Mouse (Mus musculus) gastrocnemius, adult 2 months (tissue): ENCODE data around the gene Smndc1. TPM values are rescaled to one million over a fixed set of nuclear protein-coding genes. Genes with fewer than 3 reads are reported as not detected.

Experiments
- DNase-seq: peaks from one replicate; pipeline ENCODE4 v3.0.0; 2022
- H3K27ac ChIP-seq: fragments of 200-600 bp; 2 replicates; pipeline ENCODE4 v1.8.1; 2022; ENCODE audit warnings: mild to moderate bottlenecking
- H3K4me3 ChIP-seq: fragments of 200-600 bp; 2 replicates; pipeline ENCODE4 v1.8.1; 2022; ENCODE audit warnings: mild to moderate bottlenecking, moderate library complexity
- CTCF ChIP-seq: fragments of 200-600 bp; IDR thresholded peaks from 2 replicates; pipeline ENCODE4 v1.8.1; 2022; ENCODE audit warnings: antibody characterized with exemption, mild to moderate bottlenecking, moderate library complexity
- intact Hi-C: fragments of 180-260 bp; cut with DNase I; formaldehyde crosslinking; loops from one replicate; pipeline ENCODE4 v1.15.1; 2025
- total RNA-seq, 2 experiments: library from RNA; stranded (reverse); gene quantifications; 2 replicates each; pipeline ENCODE4 v1.2.3; 2021

Smndc1 gene
- total RNA-seq, 2 experiments from 2014 or later: 28.1 to 30.7 TPM

DNA sequence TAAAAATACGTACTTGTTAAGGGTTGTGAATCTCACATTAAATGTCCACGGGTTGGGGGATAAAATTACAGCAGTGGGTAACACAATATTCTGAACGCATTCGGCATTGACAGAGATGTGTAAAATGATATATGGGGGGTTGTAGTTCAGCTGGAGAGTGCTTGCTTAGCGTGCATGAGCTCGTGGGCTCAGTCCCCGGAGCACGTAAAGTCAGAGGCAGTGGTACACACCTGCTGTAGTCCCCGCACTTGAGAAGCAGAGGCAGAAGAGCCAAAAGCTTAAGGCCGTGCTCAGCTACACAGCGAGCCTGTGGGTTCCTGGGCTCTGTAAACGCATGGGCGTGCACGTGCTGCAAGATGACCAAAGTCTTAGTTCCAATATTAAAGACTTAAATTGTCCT is 44.6 kb downstream of the Smndc1 start:
- intact Hi-C loops: no loop called here
- TF ChIP-seq CTCF: no peak
- DNase-seq: peak; percentile 53
- H3K27ac ChIP-seq: peak overlapping the region; percentile 62
- H3K4me3 ChIP-seq: peak overlapping the region; percentile 32

DNA sequence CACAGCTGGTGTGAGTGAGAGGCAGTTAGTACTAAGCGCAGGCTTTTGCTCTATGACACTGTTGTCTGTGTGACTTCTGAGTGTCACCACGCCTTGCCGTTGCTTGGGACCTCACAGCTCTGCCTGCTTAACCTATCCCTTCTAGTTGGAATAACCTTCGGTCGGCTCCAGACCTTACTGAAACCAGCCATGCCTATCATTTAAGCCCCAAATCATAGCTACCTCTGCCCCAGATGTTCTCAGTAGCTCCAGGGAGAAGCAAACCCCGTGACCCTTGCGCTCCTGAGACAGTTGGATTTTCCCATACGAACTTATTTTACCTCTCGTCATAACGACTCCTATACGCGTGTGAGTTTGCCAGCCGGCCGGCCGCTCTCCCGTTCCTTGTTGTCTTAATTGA is 46.3 kb downstream of the Smndc1 start:
- no peak for TF ChIP-seq CTCF
- no peak for DNase-seq
- intact Hi-C loops: no loop called here
- no peak overlapping the region for H3K4me3 ChIP-seq
- H3K27ac ChIP-seq: no peak overlapping the region

DNA sequence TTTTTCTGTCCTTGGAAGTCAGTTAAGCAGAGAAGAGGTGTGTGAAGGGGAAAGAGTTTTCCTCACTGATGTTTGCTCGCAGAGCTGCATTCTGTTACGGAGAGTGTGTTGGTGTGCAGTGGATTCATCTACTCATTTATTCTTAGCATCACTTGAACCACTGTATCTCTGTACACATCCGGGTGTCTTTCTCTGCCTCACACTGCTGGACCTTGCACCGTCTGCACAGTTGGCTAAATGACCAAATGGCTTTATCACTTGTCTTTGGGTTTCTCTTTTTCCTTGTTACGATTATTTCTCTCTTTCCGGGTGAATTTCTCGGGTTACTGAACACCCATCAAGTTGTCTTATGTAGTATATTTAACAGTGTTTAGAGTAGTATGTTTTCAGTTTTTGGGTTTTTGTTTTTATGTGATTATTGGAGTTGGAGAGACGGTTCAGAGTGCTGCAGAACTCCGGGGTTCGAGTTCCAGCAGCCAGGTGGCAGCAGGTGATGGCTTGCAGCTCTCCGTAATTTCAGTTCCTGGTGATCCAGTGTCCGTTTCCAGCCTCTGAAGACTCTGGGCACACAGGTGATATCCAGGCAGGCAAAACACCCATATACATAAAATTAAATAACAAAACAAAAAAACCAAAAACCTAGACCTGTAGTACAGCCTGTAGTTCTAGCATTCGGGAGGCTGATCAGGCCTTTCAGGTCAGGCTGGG is 47.0 kb downstream of the Smndc1 start:
- H3K27ac ChIP-seq: no peak overlapping the region
- intact Hi-C loops: no loop called here
- no peak for DNase-seq
- H3K4me3 ChIP-seq: no peak overlapping the region
- no peak for TF ChIP-seq CTCF

DNA sequence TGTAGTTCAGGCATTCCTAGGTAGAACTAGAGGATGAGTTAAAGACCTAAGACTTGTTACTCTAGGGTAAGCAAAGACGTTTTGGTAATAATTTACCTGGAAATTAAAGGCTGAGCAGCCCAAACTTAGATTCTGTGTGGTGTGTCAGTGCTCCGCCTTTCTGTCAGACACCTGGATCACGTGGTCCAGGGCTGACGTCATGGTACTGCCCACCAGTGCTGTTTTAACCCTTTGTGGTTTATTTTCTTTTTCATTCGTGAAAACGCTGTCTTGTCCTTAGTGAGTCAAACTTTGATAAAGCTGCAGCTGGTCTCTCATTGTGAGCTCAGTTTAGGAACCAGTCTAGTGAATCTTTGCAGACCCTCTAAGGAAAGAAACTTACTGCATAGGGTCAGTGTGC is 50.0 kb downstream of the Smndc1 start:
- DNase-seq: no peak
- H3K27ac ChIP-seq: no peak overlapping the region
- no peak for TF ChIP-seq CTCF
- intact Hi-C loops: no loop called here
- H3K4me3 ChIP-seq: no peak overlapping the region

DNA sequence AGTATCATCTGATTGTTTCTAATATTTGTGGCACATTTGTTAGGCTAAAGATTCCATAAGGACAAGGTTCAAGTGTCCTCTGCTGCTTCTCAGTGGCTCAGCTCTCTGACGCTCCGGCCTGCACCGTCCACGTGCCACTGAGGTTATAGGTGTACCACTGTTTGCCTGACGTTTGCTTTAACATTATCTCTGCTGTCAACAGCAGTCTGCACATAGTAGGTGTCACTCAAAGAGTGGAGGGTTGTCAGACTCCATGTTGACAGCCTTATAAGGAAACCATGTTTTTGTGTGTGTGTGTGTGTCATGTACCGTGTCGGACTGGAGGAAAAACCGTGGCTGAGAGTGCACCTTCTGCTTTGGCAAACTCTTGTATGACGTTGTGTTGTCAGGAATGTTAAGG is 55.1 kb downstream of the Smndc1 start:
- no peak overlapping the region for H3K27ac ChIP-seq
- no peak for DNase-seq
- H3K4me3 ChIP-seq: no peak overlapping the region
- no peak for TF ChIP-seq CTCF
- intact Hi-C loops: no loop called here

DNA sequence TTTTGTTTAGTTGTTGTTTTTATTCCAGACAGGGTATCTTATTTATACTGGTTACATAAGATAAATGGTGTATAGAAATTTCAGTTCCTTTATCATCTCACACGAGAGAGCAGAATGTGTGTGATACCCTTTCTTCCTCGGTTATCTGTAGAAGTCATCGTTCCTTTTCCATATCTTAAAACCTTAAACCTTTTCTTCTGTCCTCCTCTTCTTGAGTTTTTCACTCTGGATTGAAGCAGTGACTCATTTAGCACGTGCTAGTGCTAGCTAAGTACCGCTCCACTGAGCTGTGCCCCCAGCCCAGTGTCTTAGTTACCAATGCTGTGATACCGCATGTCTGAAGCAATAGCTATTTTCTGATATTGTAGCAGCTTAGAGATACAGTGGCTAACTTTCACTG is 56.6 kb downstream of the Smndc1 start:
- H3K27ac ChIP-seq: no peak overlapping the region
- no peak for DNase-seq
- no peak overlapping the region for H3K4me3 ChIP-seq
- intact Hi-C loops: loop anchor here (5.0 kb wide), 1 partner anchor 34 kb away; no protein-coding TSS in a partner anchor
- no peak for TF ChIP-seq CTCF

DNA sequence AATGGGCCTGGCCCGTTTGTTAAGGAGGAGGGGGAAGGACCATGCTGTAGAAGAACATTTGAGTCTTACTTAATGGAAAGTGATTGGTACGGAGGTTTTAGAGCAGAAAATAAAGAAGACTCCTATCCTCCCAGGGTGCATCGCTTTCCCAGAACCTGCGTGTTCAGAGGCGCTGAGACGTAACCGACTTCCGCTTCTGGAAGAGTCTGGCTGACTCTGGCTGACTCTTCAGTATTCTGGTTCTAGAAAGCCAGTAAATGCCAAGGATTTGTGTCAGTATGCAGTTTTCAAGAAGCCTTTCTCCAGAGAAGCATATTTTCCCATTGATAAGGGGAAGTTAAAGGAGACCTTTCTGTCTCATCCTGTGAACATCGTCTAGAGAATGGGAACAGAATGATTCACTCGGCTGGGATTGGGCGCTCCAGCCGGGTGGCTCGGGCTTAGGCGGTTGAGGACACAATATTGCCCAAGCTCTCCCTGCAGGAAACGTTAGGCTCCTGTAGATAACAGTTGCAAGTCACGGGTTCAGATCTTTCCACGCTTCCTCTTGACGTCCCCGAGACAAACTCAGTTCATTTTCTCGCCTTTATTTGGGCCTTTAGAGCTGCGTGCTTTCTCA is 58.4 kb downstream of the Smndc1 start:
- intact Hi-C loops: loop anchor here (5.0 kb wide), 1 partner anchor 35 kb away; no protein-coding TSS in a partner anchor
- Histone ChIP-seq H3K4me3 (no peak overlapping the region), H3K27ac (no peak overlapping the region)
- TF ChIP-seq CTCF: no peak
- no peak for DNase-seq

DNA sequence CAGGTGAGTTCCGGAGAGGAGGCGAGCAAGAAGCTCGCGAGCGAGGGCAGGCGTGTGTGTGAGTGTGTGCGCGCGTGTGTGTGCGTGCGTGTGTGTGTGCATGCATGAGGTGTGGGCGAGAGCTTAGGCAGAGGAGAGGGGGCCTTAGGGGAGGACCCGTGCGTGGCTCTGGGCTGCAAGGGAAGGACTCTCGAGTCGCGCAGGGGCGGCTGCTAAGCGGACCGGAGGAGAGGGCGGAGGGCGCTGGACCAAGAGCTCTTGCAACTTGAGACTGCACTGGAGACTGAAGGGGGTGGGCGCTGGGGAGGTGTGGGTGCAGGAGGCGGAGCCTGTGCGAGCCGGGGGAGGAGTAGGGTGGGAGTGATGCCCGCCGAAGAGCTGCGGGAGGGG is 60.4 kb downstream of the Smndc1 start:
- Histone ChIP-seq H3K27ac (peak overlapping the region; percentile 95), H3K4me3 (peak overlapping the region; percentile 93)
- no peak for TF ChIP-seq CTCF
- peak; percentile 90 for DNase-seq
- intact Hi-C loops: loop anchor here (1.0 to 5.0 kb wide), 2 partner anchors 37 to 82 kb away; no protein-coding TSS in a partner anchor

Other genes with a start within 250 kb of the Smndc1 start
- 10 to 100 TPM; 38.1 to 53.6 TPM for gene Mxi1, start 80.1 kb downstream of the Smndc1 start, total RNA-seq
- gene Gm10197, start 18.8 kb downstream of the Smndc1 start, total RNA-seq: not detected
- gene Dusp5, start 138.5 kb upstream of the Smndc1 start, total RNA-seq: 1 to 10 TPM in 1 of 2 experiments, under 1 TPM in 1; 0.86 to 1.2 TPM
- 10 to 100 TPM; 67.8 to 83.3 TPM for gene Nutf2-ps1, start 198.5 kb upstream of the Smndc1 start, total RNA-seq
- gene Smc3, start 209.8 kb upstream of the Smndc1 start, total RNA-seq: 10 to 100 TPM; 15.6 to 20.0 TPM